22 mouse cellular contexts compared by ENCODE assay signal in genomic region chr11:5203054-5203453, GRCm38 (mm10).
"Had no signal": no experiment of that assay in that cellular context is flagged by ENCODE, and none has a peak within 500 bp of the region (broad histone marks: within the 10 kb centered on the region; RNA-seq: fewer than 3 reads in every experiment).

No protein-coding gene starts in this region.

- H3K27me3 ChIP-seq: heart, embryonic 13.5 days; heart, embryonic 15.5 days; hindbrain, embryonic 13.5 days; hindbrain, embryonic 15.5 days; limb, embryonic 13.5 days; limb, embryonic 15.5 days; liver, embryonic 12.5 days had no signal

- H3K9ac ChIP-seq: heart, embryonic 13.5 days; heart, embryonic 15.5 days; hindbrain, embryonic 13.5 days; hindbrain, embryonic 15.5 days; limb, embryonic 13.5 days; limb, embryonic 15.5 days; liver, embryonic 12.5 days; liver, embryonic 14.5 days had no signal

- DNase-seq: gastrocnemius, postnatal 14 days; gastrocnemius, postnatal 36 days; heart, adult 11 months; heart, adult 2 months; heart, postnatal 14 days; heart, postnatal 36 days; kidney, adult 11 months; kidney, adult 8-10 months; layer of hippocampus, adult 9-11 months; layer of hippocampus, postnatal 36 days; left cerebral cortex, postnatal 4 days had no signal

- H3K4me3 ChIP-seq: heart, adult 2 months; heart, embryonic 13.5 days; heart, embryonic 15.5 days; hindbrain, embryonic 13.5 days; hindbrain, embryonic 15.5 days; limb, embryonic 13.5 days; limb, embryonic 15.5 days; liver, embryonic 12.5 days had no signal

- H3K9me3 ChIP-seq: heart, embryonic 13.5 days; heart, embryonic 15.5 days; hindbrain, embryonic 13.5 days; hindbrain, embryonic 15.5 days; limb, embryonic 13.5 days; limb, embryonic 15.5 days; liver, embryonic 12.5 days had no signal

- ATAC-seq: hindbrain, postnatal 0 days; intestine, embryonic 16.5 days; liver, embryonic 12.5 days had no signal

- H3K4me2 ChIP-seq: heart, embryonic 11.5 days; heart, embryonic 13.5 days; heart, embryonic 15.5 days; hindbrain, embryonic 13.5 days; hindbrain, embryonic 15.5 days; limb, embryonic 13.5 days; limb, embryonic 15.5 days; liver, embryonic 12.5 days had no signal

- H3K27ac ChIP-seq: heart, adult 2 months; heart, embryonic 13.5 days; heart, embryonic 15.5 days; hindbrain, embryonic 13.5 days; hindbrain, embryonic 15.5 days; hindbrain, postnatal 0 days; limb, embryonic 13.5 days; liver, embryonic 12.5 days; liver, embryonic 14.5 days had no signal

- H3K36me3 ChIP-seq: hindbrain, embryonic 15.5 days; liver, embryonic 12.5 days had no signal

- H3K4me1 ChIP-seq: heart, embryonic 13.5 days; heart, embryonic 15.5 days; hindbrain, embryonic 15.5 days; limb, embryonic 13.5 days; limb, embryonic 15.5 days; liver, embryonic 12.5 days had no signal
